Mouse (Mus musculus) hindbrain, embryonic 14.5 days (tissue): ENCODE results near the gene Spred3. TPM values are rescaled to one million over a fixed set of nuclear protein-coding genes. Genes with fewer than 3 reads are reported as not detected.
A peak's percentile ranks its signal among the peaks of the same experiment; 100 is the strongest.

ENCODE experiments used
- ATAC-seq: fragments of 200-750 bp; cut with Nextera tagmentation; 2 replicates; pipeline ENCODE4 v1.8.0; 2017; ENCODE audit warnings: moderate number of reproducible peaks, mild to moderate bottlenecking, moderate TSS enrichment, moderate library complexity; ENCODE audit not compliant: low FRiP score
- DNase-seq: peaks from one replicate; pipeline ENCODE4 v3.0.0-alpha.2; 2015; ENCODE audit warnings: low spot score
- H3K27ac ChIP-seq: fragments of 300-500 bp; sonication (generic); 2 replicates; pipeline ENCODE4 v1.5.1; 2014; ENCODE audit warnings: mild to moderate bottlenecking, moderate library complexity
- H3K27me3 ChIP-seq: fragments of 300-500 bp; sonication (generic); 2 replicates; pipeline ENCODE4 v1.6.1; 2014; ENCODE audit warnings: mild to moderate bottlenecking, low read length, mixed read lengths; ENCODE audit not compliant: control insufficient read depth, insufficient read depth
- H3K36me3 ChIP-seq: fragments of 300-500 bp; sonication (generic); replicated peaks from 2 replicates; pipeline ENCODE4 v1.6.1; 2014; ENCODE audit not compliant: control insufficient read depth, insufficient read depth
- H3K4me1 ChIP-seq: fragments of 300-500 bp; sonication (generic); replicated peaks from 2 replicates; pipeline ENCODE4 v1.6.1; 2014; ENCODE audit warnings: antibody characterized with exemption, low read length, mixed read lengths; ENCODE audit not compliant: control insufficient read depth, insufficient read depth
- H3K4me2 ChIP-seq: fragments of 300-500 bp; sonication (generic); replicated peaks from 2 replicates; pipeline ENCODE4 v1.6.1; 2014; ENCODE audit warnings: mild to moderate bottlenecking, moderate library complexity
- H3K4me3 ChIP-seq: fragments of 300-500 bp; sonication (generic); replicated peaks from 2 replicates; pipeline ENCODE4 v1.5.1; 2014; ENCODE audit warnings: mild to moderate bottlenecking, low read length
- H3K9ac ChIP-seq: fragments of 300-500 bp; sonication (generic); 2 replicates; pipeline ENCODE4 v1.6.1; 2014
- H3K9me3 ChIP-seq: fragments of 300-500 bp; sonication (generic); 2 replicates; pipeline ENCODE4 v1.6.1; 2016; ENCODE audit warnings: low read length; ENCODE audit not compliant: control insufficient read depth
- WGBS: fragments of 180-500 bp; shearing (Covaris S2); extraction: QIAGEN DNeasy Blood & Tissue Kit; methylation state at CpG from one replicate; pipeline ENCODE4 v1.1.7; 2014; 5-methylcytosine and 5-hydroxymethylcytosine counted together
- polyA plus RNA-seq: library from polyadenylated mRNA; unstranded; fragments of >200 nt; fragmentation: Nextera tagmentation; extraction: Ambion mirVana; gene quantifications from 2 replicates; pipeline ENCODE4 v1.2.1, GENCODE M21; 2014

Gene Spred3
- polyA plus RNA-seq, 1 experiment from 2014 or later: 10.5 TPM

DNA sequence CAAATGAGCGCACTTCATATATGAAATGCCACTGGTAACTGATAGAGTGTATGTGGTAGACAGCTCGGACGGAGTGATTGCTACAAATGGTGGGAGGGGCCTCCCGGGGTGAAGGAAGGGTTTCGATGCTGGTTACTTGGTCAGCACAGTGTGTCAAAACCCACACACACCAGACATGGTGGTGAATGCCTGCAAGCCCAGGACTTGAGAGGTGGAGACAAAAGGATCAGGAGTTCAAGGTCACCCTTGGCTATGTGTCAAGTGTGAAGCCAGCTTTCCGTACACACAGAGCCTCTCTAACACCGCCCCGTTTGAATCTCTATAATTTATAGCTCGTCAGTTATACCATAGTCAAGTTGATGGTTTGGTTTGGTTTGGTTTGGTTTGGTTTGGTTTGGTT, 47.4 kb downstream of the Spred3 start:
- no peak overlapping the region for H3K27ac ChIP-seq
- no peak overlapping the region for H3K4me3 ChIP-seq
- DNase-seq (no peak), ATAC-seq (no peak)
- H3K36me3 ChIP-seq: no peaks in the 10 kb centered on the region
- H3K27me3 ChIP-seq: peaks cover 6% of the 10 kb centered on the region; the same call in 1 of the 2 replicates
- no peak overlapping the region for H3K9ac ChIP-seq
- H3K4me2 ChIP-seq: no peak overlapping the region
- H3K9me3 ChIP-seq: no peaks in the 10 kb centered on the region
- peaks cover 4% of the 10 kb centered on the region; the same call in 1 of the 2 replicates for H3K4me1 ChIP-seq
- WGBS: 94% methylated on average over 9 of the region's 9 CpGs

DNA sequence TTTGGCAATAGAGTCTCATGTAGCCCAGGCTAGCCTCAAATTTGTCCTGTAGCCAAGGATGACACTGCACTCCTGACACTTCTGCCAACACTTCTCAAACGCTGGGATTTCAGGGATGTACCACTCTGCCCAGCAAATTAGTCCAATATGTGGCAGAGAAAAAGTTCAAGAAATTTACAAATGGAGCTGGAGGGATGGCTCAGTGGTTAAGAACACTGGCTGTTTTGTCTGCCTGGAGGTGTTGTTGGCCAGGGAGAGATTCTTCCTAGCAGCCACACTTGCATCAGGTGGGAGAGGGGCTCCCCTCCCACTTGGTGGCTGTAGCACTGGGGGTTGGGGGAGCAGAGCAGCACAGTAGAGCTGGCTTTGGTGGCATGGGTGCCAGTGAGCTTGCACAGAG, 50.7 kb downstream of the Spred3 start:
- Histone ChIP-seq H3K4me3 (no peak overlapping the region), H3K27me3 (peaks cover 6% of the 10 kb centered on the region; the same call in 1 of the 2 replicates), H3K27ac (no peak overlapping the region), H3K4me1 (no peaks in the 10 kb centered on the region), H3K9ac (no peak overlapping the region), H3K9me3 (no peaks in the 10 kb centered on the region), H3K4me2 (no peak overlapping the region), H3K36me3 (no peaks in the 10 kb centered on the region)
- WGBS: 72% methylated on average over 1 of the region's 1 CpGs
- DNase-seq (no peak), ATAC-seq (no peak)

DNA sequence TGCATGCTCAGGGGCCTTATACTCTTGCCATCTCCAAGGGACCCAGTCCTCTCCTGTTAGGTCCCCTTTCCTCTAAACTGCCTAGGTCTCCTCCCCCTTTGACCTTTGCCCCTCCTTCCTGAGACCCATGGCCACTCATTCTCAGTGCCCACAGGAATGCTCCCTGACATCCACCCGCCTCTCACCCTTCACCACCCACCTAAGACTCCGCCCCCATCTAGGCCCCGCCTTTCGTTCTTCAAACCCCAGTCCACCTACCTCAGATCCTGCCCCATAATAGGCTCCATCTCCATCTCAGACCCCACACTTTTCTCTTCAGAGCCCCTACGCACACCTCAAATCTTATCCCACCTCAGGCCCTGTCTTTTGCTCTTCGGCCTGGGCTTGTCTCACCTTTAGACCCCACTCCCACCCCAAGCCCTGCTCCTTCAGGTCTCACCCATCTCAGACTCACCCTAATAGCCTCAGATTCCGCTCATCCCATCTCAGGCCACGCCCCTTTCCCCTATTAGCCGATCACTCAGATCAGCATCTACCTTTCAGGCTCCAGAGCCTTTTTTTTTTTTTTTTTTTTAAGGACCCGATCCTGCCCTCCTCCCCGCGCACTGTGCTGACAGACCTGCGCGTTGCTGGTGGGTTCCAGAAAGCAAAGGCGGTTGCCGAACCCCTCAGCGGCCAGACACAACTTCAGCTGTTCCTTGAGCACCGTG, 51.9 kb downstream of the Spred3 start:
- no peaks in the 10 kb centered on the region for H3K4me1 ChIP-seq
- no peak overlapping the region for H3K27ac ChIP-seq
- DNase-seq (no peak), ATAC-seq (no peak)
- H3K4me3 ChIP-seq: no peak overlapping the region
- no peaks in the 10 kb centered on the region for H3K9me3 ChIP-seq
- H3K9ac ChIP-seq: no peak overlapping the region
- 12% methylated on average over 18 of the region's 18 CpGs for WGBS
- H3K27me3 ChIP-seq: no peaks in the 10 kb centered on the region
- no peaks in the 10 kb centered on the region for H3K36me3 ChIP-seq
- no peak overlapping the region for H3K4me2 ChIP-seq

DNA sequence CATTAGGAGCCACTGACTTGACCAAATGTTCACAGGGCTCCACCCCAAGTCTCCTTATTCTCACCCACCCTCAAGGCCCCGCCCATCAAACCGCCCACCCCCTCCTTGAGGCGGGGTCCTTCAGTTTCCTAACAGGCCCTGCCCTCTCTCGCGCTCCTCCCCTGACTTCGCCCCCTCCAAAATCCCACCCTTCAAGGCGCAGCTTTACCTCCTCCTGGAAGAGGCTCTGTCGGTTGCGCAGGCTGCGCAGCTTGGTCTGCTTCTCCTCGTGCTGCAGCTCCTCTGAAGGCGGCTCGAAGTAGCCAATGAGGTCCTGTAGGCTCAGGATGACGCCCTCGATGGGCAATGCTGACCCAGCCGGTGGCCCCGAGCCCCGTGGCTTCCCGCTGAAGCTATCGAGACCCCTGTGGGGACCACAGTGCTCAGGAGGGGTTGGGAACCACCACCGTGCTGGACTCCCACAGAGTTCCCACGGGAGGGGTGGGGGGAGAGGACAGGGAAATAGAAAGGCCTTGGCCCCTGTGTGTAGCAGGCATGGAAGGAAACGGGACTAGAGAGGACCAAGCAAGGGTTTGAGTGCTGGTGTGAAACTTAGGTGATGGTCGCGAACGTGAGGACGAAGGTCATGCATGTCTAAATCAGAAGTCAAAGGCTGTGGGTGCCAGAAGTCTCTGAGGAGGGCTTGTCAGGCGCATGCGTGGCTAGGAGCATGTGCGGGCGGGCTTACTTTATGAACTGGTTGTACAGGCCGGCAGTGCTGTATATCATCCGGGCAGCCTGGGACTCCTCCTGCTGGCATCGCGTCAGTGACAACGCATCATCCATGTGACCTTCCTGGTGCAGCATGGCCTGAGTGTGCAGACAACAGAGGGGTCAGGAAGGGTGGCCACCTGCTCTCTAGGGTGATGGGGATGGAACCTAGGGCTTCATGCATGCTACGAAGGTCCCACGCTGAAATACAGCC, 60.9 kb downstream of the Spred3 start:
- Histone ChIP-seq H3K9me3 (no peaks in the 10 kb centered on the region), H3K4me2 (peak overlapping the region; percentile 46), H3K4me1 (no peaks in the 10 kb centered on the region), H3K27me3 (no peaks in the 10 kb centered on the region), H3K27ac (no peak overlapping the region), H3K9ac (peak overlapping the region; percentile 42; the same call in 1 of the 2 replicates), H3K36me3 (no peaks in the 10 kb centered on the region), H3K4me3 (no peak overlapping the region)
- 27% methylated on average over 38 of the region's 38 CpGs for WGBS
- ATAC-seq (no peak; the same call in 1 of the 2 replicates), DNase-seq (no peak)

Other genes with a start within 250 kb of the Spred3 start
- 133 and 147 TPM in 2 replicates for gene Actn4, start 208.1 kb downstream of the Spred3 start, polyA plus RNA-seq
- 291 and 321 TPM in 2 replicates for gene Eif3k, start 188.5 kb downstream of the Spred3 start, polyA plus RNA-seq
- 8.6 and 10.4 TPM in 2 replicates for gene Map4k1, start 188.4 kb downstream of the Spred3 start, polyA plus RNA-seq
- gene Ryr1, start 45.2 kb downstream of the Spred3 start, polyA plus RNA-seq: 5.1 and 7.6 TPM in 2 replicates
- gene Rasgrp4, start 35.6 kb downstream of the Spred3 start, polyA plus RNA-seq: 0.91 and 1.1 TPM in 2 replicates
- 25.8 and 32.8 TPM in 2 replicates for gene Fam98c, start 14.2 kb downstream of the Spred3 start, polyA plus RNA-seq
- gene Ggn, start 201 bp downstream of the Spred3 start, polyA plus RNA-seq: 0.36 and 1.0 TPM in 2 replicates
- gene Psmd8, start 10.3 kb upstream of the Spred3 start, polyA plus RNA-seq: 295 and 302 TPM in 2 replicates
- gene Catsperg1, start 43.6 kb upstream of the Spred3 start, polyA plus RNA-seq: 2.6 and 3.3 TPM in 2 replicates
- 0.66 and 0.78 TPM in 2 replicates for gene Kcnk6, start 62.1 kb upstream of the Spred3 start, polyA plus RNA-seq
- 96.6 and 101 TPM in 2 replicates for gene Yif1b, start 67.9 kb upstream of the Spred3 start, polyA plus RNA-seq
- gene 2200002D01Rik, start 78.1 kb upstream of the Spred3 start, polyA plus RNA-seq: 0.61 and 0.67 TPM in 2 replicates
- 71.3 and 73.2 TPM in 2 replicates for gene Spint2, start 111.5 kb upstream of the Spred3 start, polyA plus RNA-seq
- gene Ppp1r14a, start 118.9 kb upstream of the Spred3 start, polyA plus RNA-seq: 2.2 and 3.6 TPM in 2 replicates
- gene Dpf1, start 133.5 kb upstream of the Spred3 start, polyA plus RNA-seq: 160 and 161 TPM in 2 replicates